Mouse (Mus musculus): ENCODE data around the gene Ccdc183. TPM values are rescaled to one million over a fixed set of nuclear protein-coding genes. Genes with fewer than 3 reads are reported as not detected.
A peak's percentile ranks its signal among the peaks of the same experiment; 100 is the strongest.

Ccdc183 gene
- total and polyA plus RNA-seq, 2 experiments from 2014 or later = 0.23 TPM; not detected in 1

DNA sequence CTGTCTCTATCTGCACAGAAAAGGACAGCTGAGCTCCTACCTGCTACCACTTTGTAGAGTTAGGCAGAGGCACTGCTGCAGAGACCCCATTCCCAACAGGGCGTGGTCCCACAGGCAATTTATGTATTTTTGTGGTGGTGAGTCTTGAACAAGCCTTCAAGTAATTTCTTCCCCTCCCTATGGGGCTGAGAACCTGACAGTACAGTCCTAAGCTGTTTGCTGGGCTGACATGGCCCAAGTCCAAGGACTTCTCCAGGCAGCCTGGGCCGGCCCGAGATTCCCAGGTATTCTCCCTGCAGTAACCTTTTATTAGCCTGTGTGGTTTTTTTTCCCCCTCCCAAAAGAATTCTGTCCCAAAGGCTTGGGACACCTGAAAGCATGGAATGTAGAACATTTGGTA, 33.3 kb downstream of the Ccdc183 start:
- Histone ChIP-seq H3K27me3 (ENCODE audit: control insufficient read depth, insufficient read depth, low read length) (peaks cover 22% of the 10 kb centered on the region), H3K9me3 (replicated peaks; ENCODE audit: control insufficient read depth, low read length) (no peaks in the 10 kb centered on the region), H3K4me1 (ENCODE audit: control insufficient read depth, insufficient read depth) (peaks cover 36% of the 10 kb centered on the region), H3K4me2 (ENCODE audit: low read depth, low read length) (no peak overlapping the region), H3K4me3 (ENCODE audit: low read depth, low read length) (no peak overlapping the region), H3K27ac (ENCODE audit: low read depth) (no peak overlapping the region), H3K9ac (replicated peaks; ENCODE audit: low read depth, low read length) (no peak overlapping the region), H3K36me3 (replicated peaks; ENCODE audit: control insufficient read depth, insufficient read depth, low read length) (peaks cover 29% of the 10 kb centered on the region)
- no peak for DNase-seq (ENCODE audit: low spot score)
- no peak for ATAC-seq (ENCODE audit: insufficient read depth, low read depth)
- TF ChIP-seq CTCF (IDR thresholded peaks at IDR 0.05; ENCODE audit: low read depth) = no peak
- WGBS = 79% methylated on average over 3 of the region's 3 CpGs

DNA sequence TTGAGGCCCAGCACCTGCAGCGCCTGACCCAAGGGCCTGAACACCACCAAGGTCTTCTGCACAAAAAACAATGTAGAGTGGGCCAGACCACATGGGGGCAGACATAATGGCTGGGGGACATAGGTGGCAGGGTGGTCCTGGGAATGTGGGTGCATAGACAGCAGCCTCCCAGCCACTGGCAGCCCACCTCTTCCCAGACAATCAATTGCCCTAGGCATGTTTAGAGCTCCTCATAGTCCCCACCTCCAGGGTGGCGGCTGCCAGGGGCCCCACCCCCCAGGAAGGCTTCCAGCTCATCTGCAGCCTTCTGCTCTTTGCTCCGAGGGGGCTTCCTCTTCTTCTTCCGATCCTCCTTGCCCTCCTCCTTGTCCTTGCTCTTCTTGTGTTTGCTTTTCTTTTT, 33.9 kb downstream of the Ccdc183 start:
- H3K4me2 ChIP-seq (ENCODE audit: low read depth, low read length) = no peak overlapping the region
- ATAC-seq (ENCODE audit: insufficient read depth, low read depth) = no peak
- no peak overlapping the region for H3K4me3 ChIP-seq (ENCODE audit: low read depth, low read length)
- H3K27ac ChIP-seq (ENCODE audit: low read depth) = no peak overlapping the region
- H3K27me3 ChIP-seq (ENCODE audit: control insufficient read depth, insufficient read depth, low read length) = peaks cover 28% of the 10 kb centered on the region
- DNase-seq (ENCODE audit: low spot score) = no peak
- no peak overlapping the region for H3K9ac ChIP-seq (replicated peaks; ENCODE audit: low read depth, low read length)
- TF ChIP-seq CTCF (IDR thresholded peaks at IDR 0.05; ENCODE audit: low read depth) = no peak
- TF ChIP-seq EP300 (IDR thresholded peaks at IDR 0.05; ENCODE audit: low read depth) = no peak
- peaks cover 36% of the 10 kb centered on the region for H3K4me1 ChIP-seq (ENCODE audit: control insufficient read depth, insufficient read depth)
- no peaks in the 10 kb centered on the region for H3K9me3 ChIP-seq (replicated peaks; ENCODE audit: control insufficient read depth, low read length)
- WGBS = 59% methylated on average over 4 of the region's 4 CpGs
- peaks cover 29% of the 10 kb centered on the region for H3K36me3 ChIP-seq (replicated peaks; ENCODE audit: control insufficient read depth, insufficient read depth, low read length)

DNA sequence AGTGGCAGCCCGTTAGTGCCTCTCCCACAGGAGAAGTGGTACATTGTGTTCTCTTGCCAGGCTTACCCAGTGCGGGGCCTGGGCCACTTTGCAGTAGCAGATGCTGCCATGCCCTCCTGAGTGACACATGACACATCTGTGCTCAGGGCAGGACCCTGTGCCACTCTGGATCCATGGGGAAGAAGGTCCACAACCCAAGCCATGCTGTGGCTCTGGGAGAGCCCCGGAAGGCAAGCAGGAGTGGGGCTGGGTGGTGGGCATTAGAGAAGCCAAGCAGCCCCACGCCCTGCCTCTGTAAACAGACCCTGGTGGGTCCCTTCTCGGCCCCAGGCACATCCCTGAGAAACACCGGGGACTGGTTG, 34.4 kb downstream of the Ccdc183 start:
- H3K4me3 ChIP-seq (ENCODE audit: low read depth, low read length) = no peak overlapping the region
- no peak overlapping the region for H3K4me2 ChIP-seq (ENCODE audit: low read depth, low read length)
- TF ChIP-seq CTCF (IDR thresholded peaks at IDR 0.05; ENCODE audit: low read depth) (no peak), EP300 (IDR thresholded peaks at IDR 0.05; ENCODE audit: low read depth) (no peak)
- no peak for DNase-seq (ENCODE audit: low spot score)
- no peak overlapping the region for H3K27ac ChIP-seq (ENCODE audit: low read depth)
- no peaks in the 10 kb centered on the region for H3K9me3 ChIP-seq (replicated peaks; ENCODE audit: control insufficient read depth, low read length)
- peaks cover 36% of the 10 kb centered on the region for H3K4me1 ChIP-seq (ENCODE audit: control insufficient read depth, insufficient read depth)
- no peak overlapping the region for H3K9ac ChIP-seq (replicated peaks; ENCODE audit: low read depth, low read length)
- peaks cover 29% of the 10 kb centered on the region for H3K36me3 ChIP-seq (replicated peaks; ENCODE audit: control insufficient read depth, insufficient read depth, low read length)
- peaks cover 33% of the 10 kb centered on the region for H3K27me3 ChIP-seq (ENCODE audit: control insufficient read depth, insufficient read depth, low read length)
- ATAC-seq (ENCODE audit: insufficient read depth, low read depth) = no peak
- 82% methylated on average over 6 of the region's 6 CpGs for WGBS

- no peak for TF ChIP-seq EP300 (IDR thresholded peaks at IDR 0.05; ENCODE audit: low read depth)
- no peak for TF ChIP-seq CTCF (IDR thresholded peaks at IDR 0.05; ENCODE audit: low read depth)
- H3K36me3 ChIP-seq (replicated peaks; ENCODE audit: control insufficient read depth, insufficient read depth, low read length) = peaks cover 29% of the 10 kb centered on the region
- peaks cover 38% of the 10 kb centered on the region for H3K27me3 ChIP-seq (ENCODE audit: control insufficient read depth, insufficient read depth, low read length)
- no peak overlapping the region for H3K27ac ChIP-seq (ENCODE audit: low read depth)
- ATAC-seq (ENCODE audit: insufficient read depth, low read depth) (peak; percentile 6; the same call in 1 of the 2 replicates), DNase-seq (ENCODE audit: low spot score) (no peak)
- peaks cover 37% of the 10 kb centered on the region for H3K4me1 ChIP-seq (ENCODE audit: control insufficient read depth, insufficient read depth)
- H3K9me3 ChIP-seq (replicated peaks; ENCODE audit: control insufficient read depth, low read length) = no peaks in the 10 kb centered on the region
- WGBS = 45% methylated on average over 12 of the region's 12 CpGs
- H3K4me3 ChIP-seq (ENCODE audit: low read depth, low read length) = no peak overlapping the region
- H3K9ac ChIP-seq (replicated peaks; ENCODE audit: low read depth, low read length) = no peak overlapping the region
- no peak overlapping the region for H3K4me2 ChIP-seq (ENCODE audit: low read depth, low read length)
These were observed 34.9 kb downstream of the Ccdc183 start for GRCm38 (mm10) chr2:25582466-25583119.

DNA sequence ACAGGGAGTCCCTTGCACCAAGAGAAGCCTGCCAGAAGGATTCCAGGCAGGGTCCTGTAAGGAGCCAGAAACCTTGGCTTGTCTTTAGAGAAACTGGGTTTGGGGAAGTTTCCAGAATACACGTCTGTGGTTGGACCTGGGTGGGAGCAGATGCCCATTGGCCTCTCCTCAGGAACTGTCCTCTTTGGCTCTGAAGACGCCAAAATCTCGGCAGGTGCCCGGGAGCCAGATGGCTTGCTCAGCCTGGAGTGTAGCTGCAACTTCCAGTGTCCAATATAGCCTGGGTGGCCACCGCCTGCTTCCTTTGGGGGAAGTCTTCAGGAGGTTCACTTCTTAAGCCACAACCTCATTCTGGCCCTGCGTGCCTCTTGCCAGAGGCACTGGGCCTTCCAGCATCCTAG, 35.6 kb downstream of the Ccdc183 start:
- WGBS = 20% methylated on average over 6 of the region's 6 CpGs
- H3K27me3 ChIP-seq (ENCODE audit: control insufficient read depth, insufficient read depth, low read length) = peaks cover 45% of the 10 kb centered on the region
- no peak overlapping the region for H3K4me3 ChIP-seq (ENCODE audit: low read depth, low read length)
- ATAC-seq (ENCODE audit: insufficient read depth, low read depth) = 0 out of 2 replicates have a peak, but pooled peaks have one; percentile 0
- no peak overlapping the region for H3K27ac ChIP-seq (ENCODE audit: low read depth)
- no peak overlapping the region for H3K9ac ChIP-seq (replicated peaks; ENCODE audit: low read depth, low read length)
- no peak for TF ChIP-seq CTCF (IDR thresholded peaks at IDR 0.05; ENCODE audit: low read depth)
- TF ChIP-seq EP300 (IDR thresholded peaks at IDR 0.05; ENCODE audit: low read depth) = no peak
- H3K36me3 ChIP-seq (replicated peaks; ENCODE audit: control insufficient read depth, insufficient read depth, low read length) = peaks cover 29% of the 10 kb centered on the region
- H3K4me2 ChIP-seq (ENCODE audit: low read depth, low read length) = peak overlapping the region; percentile 66
- no peak for DNase-seq (ENCODE audit: low spot score)
- H3K9me3 ChIP-seq (replicated peaks; ENCODE audit: control insufficient read depth, low read length) = no peaks in the 10 kb centered on the region
- peaks cover 35% of the 10 kb centered on the region for H3K4me1 ChIP-seq (ENCODE audit: control insufficient read depth, insufficient read depth)
